Mouse (Mus musculus): ENCODE data around the gene Rbm24.

Rbm24 gene

GRCm38 (mm10) chr13:46438960-46439359 lies 20.7 kb downstream of the Rbm24 start:
- no peak for DNase-seq (ENCODE audit: low spot score in 2 of 2)

- no peak for DNase-seq (ENCODE audit: low spot score in 2 of 2)
Observed at GRCm38 (mm10) chr13:46444021-46444420, 25.8 kb downstream of the Rbm24 start.

- DNase-seq (ENCODE audit: low spot score in 2 of 2) = no peak
Observed at GRCm38 (mm10) chr13:46446062-46446461, 27.8 kb downstream of the Rbm24 start.

- no peak for DNase-seq (ENCODE audit: low spot score in 2 of 2)
Observed at GRCm38 (mm10) chr13:46448276-46448675, 30.0 kb downstream of the Rbm24 start.

- no peak for DNase-seq (ENCODE audit: low spot score in 2 of 2)
Observed at GRCm38 (mm10) chr13:46449955-46450354, 31.7 kb downstream of the Rbm24 start.

- DNase-seq (ENCODE audit: low spot score in 2 of 2) = no peak
Observed at GRCm38 (mm10) chr13:46450623-46451022, 32.4 kb downstream of the Rbm24 start.

- no peak for DNase-seq (ENCODE audit: low spot score in 2 of 2)
Observed at GRCm38 (mm10) chr13:46451548-46451947, 33.3 kb downstream of the Rbm24 start.

- no peak for DNase-seq (ENCODE audit: low spot score in 2 of 2)
Observed at GRCm38 (mm10) chr13:46459546-46459945, 41.3 kb downstream of the Rbm24 start.

GRCm38 (mm10) chr13:46462280-46462679 lies 44.0 kb downstream of the Rbm24 start:
- DNase-seq (ENCODE audit: low spot score in 2 of 2) = no peak

- no peak for DNase-seq (ENCODE audit: low spot score in 2 of 2)
Observed at GRCm38 (mm10) chr13:46463764-46464163, 45.5 kb downstream of the Rbm24 start.

- DNase-seq (ENCODE audit: low spot score in 2 of 2) = no peak
Observed at GRCm38 (mm10) chr13:46468251-46468650, 50.0 kb downstream of the Rbm24 start.

- no peak for DNase-seq (ENCODE audit: low spot score in 2 of 2)
Observed at GRCm38 (mm10) chr13:46469536-46469935, 51.3 kb downstream of the Rbm24 start.

Data from cerebellum, postnatal 4 days (tissue).